Mouse (Mus musculus) ovary, postnatal 10 days (tissue): ENCODE measurements at regions not wholly inside any gene's neighbourhood (a gene's known extent, or its start where the extent isn't known, plus 50 kb on each side); places are given as distances from the start of the nearest gene placed in this dataset.

Experiments used
- DNase-seq: peaks from one replicate; pipeline ENCODE4 v3.0.0; 2022; ENCODE audit warnings: low spot score

GRCm38 (mm10) chr9:120676771-120677170, 105.5 kb downstream of the Rpl14 start:
- DNase-seq: no peak

- DNase-seq: no peak
Measured at GRCm38 (mm10) chr9:120677216-120677615, 106.0 kb downstream of the Rpl14 start.

DNA sequence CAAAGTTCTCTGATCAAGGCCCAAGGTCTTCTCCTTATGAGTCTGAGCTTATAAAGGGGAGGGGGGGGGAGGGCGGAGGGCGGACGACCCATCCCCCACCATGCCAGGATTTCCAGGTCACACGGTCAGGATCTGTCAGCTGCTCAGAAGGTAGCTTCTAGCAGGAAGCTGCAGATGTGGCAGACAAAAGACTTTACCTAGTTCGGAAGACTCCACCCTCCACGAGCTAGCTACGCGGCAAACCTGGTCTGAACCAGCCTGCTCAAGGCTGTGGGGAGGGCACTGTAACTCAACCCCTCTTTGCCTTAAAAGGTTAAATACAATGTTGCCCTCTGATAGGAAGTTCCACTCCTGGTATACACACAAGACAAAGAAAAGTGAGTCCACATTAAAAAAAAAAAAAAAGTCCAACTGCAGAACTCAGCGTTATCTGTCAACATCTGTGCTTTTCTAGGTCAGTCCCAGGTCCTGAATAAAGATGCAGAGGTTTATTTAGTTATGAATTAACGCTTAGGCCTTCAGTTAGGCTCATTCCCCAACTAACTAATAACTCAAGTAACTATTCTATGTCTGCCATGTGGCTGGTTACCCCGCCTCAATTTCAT, 108.7 kb downstream of the Rpl14 start:
- DNase-seq: no peak

DNA sequence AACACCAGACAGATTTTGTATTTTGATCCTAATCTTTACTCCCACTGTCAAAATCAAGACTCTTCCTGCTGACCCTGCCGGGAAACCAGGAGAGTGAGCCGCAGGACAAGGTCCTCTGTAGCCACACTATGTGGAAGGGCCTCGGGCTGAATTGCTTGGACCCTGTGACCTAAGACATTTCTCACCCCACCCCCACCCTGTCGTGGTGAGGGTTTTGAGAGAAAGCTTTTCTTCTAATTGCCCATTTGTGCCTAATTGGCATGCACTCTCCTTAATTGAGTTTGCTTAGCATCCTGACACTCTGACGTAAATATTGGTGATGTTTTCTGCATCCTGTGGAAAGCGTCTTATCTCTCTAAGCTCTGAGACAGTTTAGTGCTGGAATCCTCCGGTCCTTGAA, 110.2 kb downstream of the Rpl14 start:
- no peak for DNase-seq

- no peak for DNase-seq
Measured at GRCm38 (mm10) chr9:120685961-120686360, 114.7 kb downstream of the Rpl14 start.

- no peak for DNase-seq
Measured at GRCm38 (mm10) chr9:120689025-120689424, 117.8 kb downstream of the Rpl14 start.

- no peak for DNase-seq
Measured at GRCm38 (mm10) chr9:120690510-120690909, 119.3 kb downstream of the Rpl14 start.

DNA sequence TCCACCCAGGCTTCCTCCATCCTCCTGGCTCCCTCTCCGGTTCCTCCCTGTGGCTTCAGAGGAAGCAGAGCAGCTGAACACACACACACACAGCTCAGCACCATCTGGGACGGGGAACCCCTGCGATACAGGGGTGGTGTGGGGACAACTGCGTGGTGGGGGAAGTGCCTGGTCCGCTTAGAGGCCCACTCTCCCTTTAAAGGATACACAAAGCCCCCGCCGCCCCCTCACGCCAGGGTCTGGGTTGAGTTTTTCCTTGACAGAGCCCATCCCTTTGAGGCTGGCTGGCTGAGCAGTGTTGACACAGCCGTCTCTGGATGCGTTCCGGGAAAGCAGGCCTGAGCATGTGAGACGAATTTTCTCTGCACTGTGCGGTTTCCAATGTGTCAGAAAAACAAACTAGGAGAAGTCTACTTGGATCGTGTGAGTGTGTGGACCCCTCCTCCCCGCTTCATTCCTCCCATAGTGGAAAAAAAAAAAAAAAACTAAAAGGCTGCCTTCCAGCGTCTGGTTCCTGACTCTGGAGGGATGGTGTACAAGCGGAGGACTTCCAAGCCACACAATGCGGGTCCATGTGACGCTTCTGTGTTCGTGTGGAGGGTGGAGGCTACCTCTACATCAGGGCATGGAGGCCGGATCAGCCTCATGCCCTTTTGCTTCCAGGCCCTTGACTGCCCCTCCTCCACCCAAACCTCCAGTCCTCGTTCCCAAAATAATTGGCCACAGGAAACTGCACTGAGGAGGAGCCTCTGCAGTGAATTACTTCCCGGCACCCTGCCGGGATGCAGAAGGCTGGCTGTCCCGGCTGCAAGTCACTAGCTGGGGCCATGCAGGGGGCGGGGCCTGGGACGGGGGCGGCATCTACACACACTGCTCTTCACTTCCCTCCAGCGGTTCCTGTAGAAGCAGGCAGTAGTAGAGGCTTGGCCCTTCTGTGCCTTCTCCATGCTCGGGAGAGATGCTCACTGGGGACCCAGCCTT, 120.0 kb downstream of the Rpl14 start:
- peak; percentile 63 for DNase-seq

GRCm38 (mm10) chr9:120691971-120692401, 120.7 kb downstream of the Rpl14 start:
- no peak for DNase-seq

DNA sequence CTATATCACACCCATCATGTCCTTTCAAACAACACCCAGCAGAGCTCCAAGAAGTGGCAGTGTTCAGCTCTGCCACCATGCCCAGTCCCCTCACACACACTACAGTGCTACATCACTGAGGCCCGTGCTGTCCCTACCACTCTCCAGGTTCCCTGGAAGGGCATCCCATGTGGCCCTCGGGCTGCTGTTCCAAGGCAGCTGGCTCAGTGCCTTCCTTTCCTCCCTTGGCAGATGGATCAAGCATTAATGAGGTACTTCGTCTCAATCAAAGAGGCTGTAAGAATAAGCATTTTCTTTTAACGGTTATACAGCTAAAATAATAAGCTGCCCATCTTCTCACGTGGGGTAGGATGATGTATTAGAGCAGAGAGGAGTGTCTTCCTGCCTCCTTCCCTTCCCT, 123.2 kb downstream of the Rpl14 start:
- DNase-seq: no peak

- no peak for DNase-seq
Measured at GRCm38 (mm10) chr9:120695966-120696365, 124.7 kb downstream of the Rpl14 start.

GRCm38 (mm10) chr9:120697749-120698148, 126.5 kb downstream of the Rpl14 start:
- no peak for DNase-seq

GRCm38 (mm10) chr9:120699781-120700180, 128.5 kb downstream of the Rpl14 start:
- no peak for DNase-seq

- DNase-seq: no peak
Measured at GRCm38 (mm10) chr9:120702836-120703235, 131.6 kb downstream of the Rpl14 start.

DNA sequence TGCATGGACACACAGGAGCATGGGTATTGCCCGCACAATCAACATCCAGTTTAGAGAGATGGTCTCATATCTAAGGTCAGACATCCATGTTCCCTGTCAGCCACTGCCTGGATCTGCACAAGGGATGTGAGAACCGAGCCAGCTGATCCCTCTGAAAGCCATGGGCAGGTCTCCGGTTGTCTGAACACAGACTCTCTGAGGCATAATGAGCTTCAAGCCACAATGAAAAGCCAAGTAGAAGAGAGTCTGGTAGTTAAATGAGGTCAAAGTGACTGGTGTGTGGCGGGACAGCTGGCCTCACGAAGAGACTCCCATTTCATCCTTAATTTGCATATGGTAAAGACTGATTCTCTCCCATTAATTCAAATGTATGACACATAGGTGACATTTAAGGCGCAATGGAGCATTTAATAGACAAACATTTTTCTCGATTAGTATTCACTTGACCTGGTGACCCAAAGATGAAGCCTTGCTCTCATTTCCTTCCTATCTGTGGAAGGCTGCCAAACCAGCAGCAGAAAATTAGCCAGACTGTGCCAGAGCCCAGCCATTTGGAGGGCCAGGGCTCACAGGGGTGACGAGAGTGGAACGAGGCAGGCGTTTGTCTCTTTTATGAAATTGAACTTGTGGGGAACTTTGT, 132.2 kb downstream of the Rpl14 start:
- DNase-seq: no peak

DNA sequence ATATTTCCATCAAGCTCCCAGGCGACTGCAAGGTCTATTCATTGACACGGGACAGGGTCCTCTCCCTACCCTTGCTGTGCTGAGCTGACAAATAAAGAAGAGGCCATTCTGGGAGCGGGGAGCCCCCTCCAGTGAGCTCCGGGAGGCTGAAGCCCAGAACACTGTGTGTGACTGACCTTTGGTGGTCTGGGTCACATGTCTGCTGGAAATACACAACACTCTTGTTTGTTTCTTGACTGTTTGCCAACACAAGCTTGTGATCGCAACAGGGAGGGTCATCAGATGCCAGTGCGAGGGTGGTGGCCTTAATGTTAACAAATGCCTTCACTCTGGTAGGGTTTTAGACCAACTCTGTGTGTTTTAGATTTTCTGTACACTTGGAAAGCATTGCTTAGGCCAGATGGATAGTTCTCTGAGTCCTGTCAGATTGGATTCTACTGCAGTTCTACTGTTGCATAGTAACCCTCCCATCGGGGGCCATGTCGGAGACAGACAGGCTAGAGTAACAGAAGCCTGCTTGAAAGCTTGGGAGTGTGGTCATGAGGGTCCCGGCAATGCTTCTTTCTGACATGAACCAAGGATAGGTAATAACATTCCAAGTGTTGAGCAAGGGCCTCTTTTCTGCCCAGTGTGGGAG, 135.4 kb downstream of the Rpl14 start:
- DNase-seq: no peak

DNA sequence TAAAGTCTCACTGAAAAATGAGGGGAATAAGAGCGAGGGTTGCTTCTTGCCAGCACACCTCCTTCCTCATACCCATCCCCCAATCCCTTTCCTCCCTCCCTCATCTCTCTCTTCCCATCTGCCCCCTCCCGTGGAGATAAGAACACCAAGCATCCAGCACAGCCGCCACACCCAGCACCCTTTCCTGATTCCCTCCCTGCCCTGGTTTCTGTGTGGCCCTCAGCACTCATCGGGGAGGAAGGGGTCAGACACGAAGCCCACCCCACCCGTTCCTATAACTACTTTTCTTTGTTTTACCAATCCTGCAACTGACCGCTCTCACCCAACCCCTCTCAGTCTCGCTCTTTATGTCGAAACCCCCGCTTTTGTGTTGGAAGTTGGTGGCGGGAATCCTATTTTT, 137.3 kb downstream of the Rpl14 start:
- no peak for DNase-seq

DNA sequence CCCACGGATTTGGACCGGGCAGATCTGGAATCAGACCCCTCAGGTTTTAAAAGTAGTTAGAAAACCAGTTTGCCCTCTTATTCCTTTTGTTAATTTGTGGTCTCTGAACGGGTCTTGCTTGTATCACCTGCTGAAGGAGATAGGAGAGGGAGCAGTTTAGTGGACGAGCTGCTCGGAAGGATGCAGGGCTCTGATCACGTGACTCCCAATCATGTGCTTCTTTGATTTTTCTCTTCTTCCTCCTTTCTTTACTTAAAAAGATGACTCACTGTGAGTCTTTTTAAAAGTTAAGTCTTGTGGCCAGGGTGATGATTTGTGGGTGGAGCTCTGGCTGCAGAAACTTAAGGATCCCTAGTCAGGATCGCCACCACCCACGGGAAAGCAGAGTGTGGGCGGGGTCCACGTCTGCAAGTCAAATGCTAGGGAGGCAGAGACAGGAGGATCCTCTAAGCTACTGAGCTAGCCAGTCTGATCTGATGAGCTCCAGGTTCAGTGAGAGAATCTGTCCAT, 138.0 kb downstream of the Rpl14 start:
- DNase-seq: no peak

DNA sequence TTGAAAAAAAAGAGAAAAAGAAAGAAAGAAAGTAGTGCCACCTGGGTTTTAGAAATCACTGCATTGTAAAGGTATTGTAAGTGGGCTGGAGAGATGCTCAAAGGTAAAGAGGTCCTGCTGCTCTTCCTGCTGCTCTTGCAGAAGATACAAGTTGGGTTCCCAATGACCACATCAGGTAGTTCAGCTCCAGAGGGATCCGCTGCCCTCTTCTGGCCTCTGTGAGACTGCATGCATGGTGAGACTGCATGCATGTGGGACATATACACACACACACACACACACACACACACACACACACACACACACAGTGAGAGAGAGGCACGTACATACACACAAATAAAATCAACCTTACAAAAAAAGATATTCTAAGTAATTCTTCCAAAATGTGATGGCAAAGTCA, 141.7 kb downstream of the Rpl14 start:
- no peak for DNase-seq

DNA sequence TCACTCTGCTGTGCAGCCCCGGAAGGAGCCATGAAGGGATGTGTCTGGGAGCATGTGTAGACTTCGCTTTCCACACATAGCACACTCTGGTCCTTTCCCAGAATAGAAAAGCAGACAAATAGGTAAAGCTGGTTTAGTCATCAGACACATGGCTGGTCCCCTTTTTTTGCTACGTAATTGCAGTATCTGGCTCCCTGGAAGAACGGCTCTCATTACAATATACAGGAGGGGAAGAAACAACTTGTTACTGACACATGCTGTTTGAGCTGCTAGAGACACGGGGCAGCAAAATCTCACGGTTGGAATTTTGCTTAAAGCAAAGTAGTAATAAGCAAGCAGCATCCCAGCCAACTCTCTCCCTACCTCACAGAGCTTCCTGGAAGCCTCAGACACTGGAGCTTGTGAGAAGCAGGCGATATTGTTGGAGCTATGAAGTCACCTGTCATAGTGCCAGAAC, 144.4 kb downstream of the Rpl14 start:
- no peak for DNase-seq

DNA sequence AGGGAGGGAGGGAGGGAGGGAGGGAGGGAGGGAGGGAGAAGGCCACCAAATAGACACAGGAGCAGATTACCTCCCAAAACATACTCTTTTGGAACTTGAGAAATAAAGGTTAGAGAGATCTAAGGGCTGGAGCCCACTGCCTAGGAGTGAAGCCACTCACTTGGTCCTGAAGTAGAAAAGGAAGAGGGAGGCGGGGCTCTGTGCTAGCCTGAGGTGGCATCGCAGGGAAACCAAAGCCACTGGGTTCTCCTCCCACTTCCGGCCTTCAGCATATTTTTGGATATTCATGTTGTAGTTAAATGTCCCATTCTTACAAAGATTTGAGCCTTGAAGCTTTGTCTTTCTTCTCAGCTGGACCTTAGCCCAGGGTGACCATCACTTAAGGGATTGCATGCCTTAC, 147.6 kb downstream of the Rpl14 start:
- DNase-seq: no peak
